Mouse (Mus musculus) cerebellum, adult 11 months (tissue): ENCODE measurements around the gene F10.
"Not testable (repeated sequence)": the region's sequence is repeated elsewhere in the genome, so short reads cannot be mapped to it uniquely, and the experiment has no call there.

Source experiments
- DNase-seq: peaks from one replicate; pipeline ENCODE4 v3.0.0; 2022

Gene F10

DNA sequence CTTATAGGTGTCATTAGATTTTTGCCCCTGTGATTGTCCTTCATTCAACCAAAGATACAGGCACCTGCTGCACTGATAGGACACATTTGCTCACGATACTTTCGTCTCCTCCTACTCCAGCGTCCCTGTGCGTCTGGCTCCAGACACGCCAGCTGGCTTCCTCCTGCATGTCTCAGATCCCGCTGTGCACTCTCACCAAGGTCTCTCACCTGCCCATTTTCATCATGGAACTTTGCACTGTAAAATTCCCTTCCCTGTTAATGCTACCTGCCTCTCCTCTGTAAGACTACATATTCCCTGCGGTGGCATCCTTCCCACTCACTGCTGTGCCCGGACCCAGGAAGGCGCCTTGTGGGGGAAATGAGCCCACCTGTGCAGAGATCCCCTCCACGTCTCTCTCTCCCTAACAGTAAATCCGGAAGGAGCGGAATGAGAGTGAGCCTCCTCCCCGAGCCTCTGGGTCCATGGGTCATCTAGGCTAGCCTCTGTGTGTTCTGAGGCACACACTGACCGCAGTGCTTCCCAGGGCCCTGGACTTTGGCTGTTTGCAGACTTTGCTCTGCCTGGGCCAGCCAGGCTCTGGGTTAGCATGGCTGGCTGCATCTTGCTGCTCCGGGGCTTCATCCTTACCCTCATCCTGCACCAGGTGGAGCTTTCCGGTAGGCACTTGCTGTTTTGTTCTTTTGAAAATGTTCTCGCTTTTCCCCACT lies 23.5 kb downstream of the F10 start, which contains the start of gene Proz:
Proz (plus strand) TSS at position 474 of the 710 bp plus-strand sequence.
- no peak for DNase-seq

GRCm38 (mm10) chr8:13063112-13063511 lies 26.0 kb downstream of the F10 start:
- no peak for DNase-seq

- DNase-seq: no peak
These were observed 36.1 kb downstream of the F10 start for GRCm38 (mm10) chr8:13073255-13073654.

DNA sequence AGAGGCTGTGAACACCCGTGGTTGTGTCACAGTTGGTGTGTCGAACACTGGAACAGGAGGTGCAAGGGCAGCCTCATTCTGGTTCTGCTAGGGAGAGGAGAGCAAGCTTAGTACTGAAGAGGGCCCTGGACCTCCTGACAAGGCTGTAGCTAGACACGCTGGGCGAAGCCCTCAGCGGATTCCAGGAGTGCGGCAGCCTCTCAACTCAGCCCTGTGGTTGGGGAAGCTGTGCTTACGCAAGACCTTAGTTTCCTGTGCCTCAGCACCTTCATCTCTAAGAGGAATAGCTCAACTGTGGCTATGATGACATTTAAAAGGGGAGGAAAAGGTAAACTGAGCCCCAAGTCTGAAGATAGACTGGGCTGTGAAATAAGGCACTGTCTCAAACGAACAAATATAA lies 37.9 kb downstream of the F10 start:
- no peak for DNase-seq

DNA sequence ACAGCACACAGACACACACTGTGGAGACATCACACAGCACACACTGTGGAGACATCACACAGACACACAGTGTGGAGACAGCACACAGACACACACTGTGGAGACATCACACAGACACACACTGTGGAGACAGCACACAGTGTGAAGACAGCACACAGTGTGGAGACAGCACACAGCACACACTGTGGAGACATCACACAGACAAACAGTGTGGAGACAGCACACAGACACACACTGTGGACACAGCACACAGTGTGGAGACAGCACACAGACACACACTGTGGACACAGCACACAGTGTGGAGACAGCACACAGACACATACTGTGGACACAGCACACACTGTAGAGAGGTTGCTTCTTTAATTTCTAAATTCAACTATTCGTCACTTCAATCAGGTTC lies 38.5 kb downstream of the F10 start:
- not testable (repeated sequence) for DNase-seq

DNA sequence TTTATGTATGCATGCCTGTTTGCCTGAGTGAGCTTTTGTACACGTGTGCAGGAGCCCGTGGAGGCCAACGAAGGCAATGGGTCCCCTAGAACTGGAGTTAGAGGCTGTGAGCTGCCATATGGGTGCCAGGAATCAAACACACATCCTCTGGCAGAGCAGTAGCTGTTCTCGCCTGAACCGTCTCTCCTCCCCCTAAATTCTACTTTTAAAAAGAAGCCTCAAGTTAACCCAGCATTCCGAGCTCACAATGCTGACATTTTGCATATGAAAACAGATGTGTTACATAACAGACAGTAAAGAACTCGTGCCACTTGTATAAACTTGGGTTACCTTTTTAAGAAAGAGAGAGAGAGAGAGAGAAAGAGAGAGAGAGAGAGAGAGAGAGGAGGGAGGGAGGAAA lies 40.4 kb downstream of the F10 start:
- DNase-seq: no peak

DNA sequence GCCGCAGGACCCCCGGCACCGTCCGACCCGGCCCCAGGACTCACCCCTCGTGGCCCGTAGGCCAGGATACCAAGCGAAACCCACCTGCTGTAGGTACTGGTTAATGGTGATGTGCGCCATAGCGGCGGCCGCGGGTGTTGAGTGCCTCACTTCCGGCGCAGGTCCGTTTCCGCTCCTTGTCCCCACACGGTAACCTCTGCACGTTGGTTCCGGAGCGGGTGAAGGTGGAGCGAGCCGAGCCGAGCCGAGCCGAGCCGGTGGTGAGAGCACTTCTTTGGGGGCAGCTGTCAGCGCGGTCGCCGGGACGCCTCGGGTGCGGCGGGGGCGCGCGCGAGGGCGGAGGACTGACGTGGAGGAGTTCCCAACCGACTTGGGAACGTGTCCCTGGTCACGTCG lies 67.6 kb downstream of the F10 start:
- DNase-seq: peak; percentile 88

- peak; percentile 94 for DNase-seq
These were observed 68.2 kb downstream of the F10 start, which contains the start of the genes Pcid2 and Cul4a for GRCm38 (mm10) chr8:13105087-13105881. Gene Pcid2, minus strand, starts transcription at chr8:13105459. Gene Cul4a, plus strand, starts transcription at chr8:13105621.

GRCm38 (mm10) chr8:13105908-13106551 lies 68.9 kb downstream of the F10 start:
- no peak for DNase-seq
